Mouse (Mus musculus): ENCODE data around the gene Fignl1. TPM values are rescaled to one million over a fixed set of nuclear protein-coding genes. Genes with fewer than 3 reads are reported as not detected.

Gene Fignl1
- 89.5 and 101 TPM in 2 replicates for polyA plus RNA-seq (2014; fragmentation: Nextera tagmentation; extraction: Ambion mirVana)

- peak within 1 kb of the TSS; percentile 99 for H3K27ac ChIP-seq (ENCODE audit: low read depth, low read length)
- under 1% methylated on average over 53 of the region's 53 CpGs for WGBS
- H3K4me1 ChIP-seq (replicated peaks; ENCODE audit: control insufficient read depth, insufficient read depth, low read length) = peaks cover 6% of the 10 kb centered on the region
- no peaks in the 10 kb centered on the region for H3K9me3 ChIP-seq (ENCODE audit: control insufficient read depth, low read length)
- H3K36me3 ChIP-seq (ENCODE audit: control insufficient read depth, insufficient read depth, low read length) = no peaks in the 10 kb centered on the region
- ATAC-seq (replicated peaks; ENCODE audit: low FRiP score) (peak; percentile 95), DNase-seq (ENCODE audit: low spot score) (peak; percentile 99)
- H3K27me3 ChIP-seq (ENCODE audit: control insufficient read depth, insufficient read depth, low read length) = no peaks in the 10 kb centered on the region
- peak within 1 kb of the TSS; percentile 77 for H3K4me2 ChIP-seq (ENCODE audit: low read depth, low read length, severe bottlenecking)
- H3K4me3 ChIP-seq (ENCODE audit: low read depth, low read length) = peak within 1 kb of the TSS; percentile 64
- H3K9ac ChIP-seq (ENCODE audit: low read length) = peak within 1 kb of the TSS; percentile 93
Measured at GRCm38 (mm10) chr11:11808820-11809403, at the start of gene Fignl1. TSS of gene Fignl1 (minus strand) at chr11:11808962.

GRCm38 (mm10) chr11:11856959-11857358 lies 48.2 kb upstream of the Fignl1 start:
- Histone ChIP-seq H3K9ac (ENCODE audit: low read length) (no peak overlapping the region), H3K27ac (ENCODE audit: low read depth, low read length) (no peak overlapping the region), H3K27me3 (ENCODE audit: control insufficient read depth, insufficient read depth, low read length) (no peaks in the 10 kb centered on the region), H3K9me3 (ENCODE audit: control insufficient read depth, low read length) (peaks cover 4% of the 10 kb centered on the region), H3K4me3 (ENCODE audit: low read depth, low read length) (no peak overlapping the region), H3K4me1 (replicated peaks; ENCODE audit: control insufficient read depth, insufficient read depth, low read length) (peaks cover 13% of the 10 kb centered on the region), H3K4me2 (ENCODE audit: low read depth, low read length, severe bottlenecking) (no peak overlapping the region), H3K36me3 (ENCODE audit: control insufficient read depth, insufficient read depth, low read length) (no peaks in the 10 kb centered on the region)
- no peak for DNase-seq (ENCODE audit: low spot score)
- WGBS = 85% methylated on average over 3 of the region's 3 CpGs
- no peak for ATAC-seq (replicated peaks; ENCODE audit: low FRiP score)

DNA sequence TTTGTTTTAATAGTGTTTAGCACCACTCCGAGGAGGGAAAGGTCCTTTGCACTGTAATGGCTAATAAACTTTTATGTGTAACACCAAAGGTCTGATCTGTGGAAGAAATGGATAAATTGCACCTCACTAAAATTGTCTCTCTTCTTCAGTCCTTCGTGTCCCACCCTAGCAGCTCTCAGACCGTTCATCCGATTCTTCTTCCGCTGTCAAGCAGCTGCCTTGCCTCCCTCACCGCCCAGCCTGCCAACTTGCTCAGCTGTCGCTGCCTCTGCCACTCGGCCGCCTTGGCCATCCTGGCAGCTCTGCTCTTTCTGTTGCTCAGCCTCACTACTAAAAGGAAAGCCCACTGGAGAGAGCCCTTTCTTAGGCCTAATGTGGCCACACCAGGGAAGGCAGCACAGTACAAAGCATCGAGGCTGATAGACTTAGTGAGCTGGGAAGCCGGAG lies 46.9 kb upstream of the Fignl1 start:
- Histone ChIP-seq H3K27me3 (ENCODE audit: control insufficient read depth, insufficient read depth, low read length) (no peaks in the 10 kb centered on the region), H3K4me3 (ENCODE audit: low read depth, low read length) (no peak overlapping the region), H3K27ac (ENCODE audit: low read depth, low read length) (peak overlapping the region; percentile 48; the same call in 1 of the 2 replicates), H3K4me2 (ENCODE audit: low read depth, low read length, severe bottlenecking) (no peak overlapping the region), H3K4me1 (replicated peaks; ENCODE audit: control insufficient read depth, insufficient read depth, low read length) (peaks cover 13% of the 10 kb centered on the region), H3K36me3 (ENCODE audit: control insufficient read depth, insufficient read depth, low read length) (no peaks in the 10 kb centered on the region), H3K9ac (ENCODE audit: low read length) (0 out of 2 replicates have a peak overlapping the region, but pooled peaks have one; percentile 5), H3K9me3 (ENCODE audit: control insufficient read depth, low read length) (peaks cover 4% of the 10 kb centered on the region)
- DNase-seq (ENCODE audit: low spot score) = no peak
- ATAC-seq (replicated peaks; ENCODE audit: low FRiP score) = no peak; the same call in 1 of the 2 replicates
- 39% methylated on average over 11 of the region's 11 CpGs for WGBS

GRCm38 (mm10) chr11:11855061-11855672 lies 46.4 kb upstream of the Fignl1 start:
- H3K27ac ChIP-seq (ENCODE audit: low read depth, low read length) = no peak overlapping the region
- H3K4me3 ChIP-seq (ENCODE audit: low read depth, low read length) = no peak overlapping the region
- peaks cover 4% of the 10 kb centered on the region for H3K9me3 ChIP-seq (ENCODE audit: control insufficient read depth, low read length)
- H3K4me1 ChIP-seq (replicated peaks; ENCODE audit: control insufficient read depth, insufficient read depth, low read length) = peaks cover 13% of the 10 kb centered on the region
- WGBS = 34% methylated on average over 6 of the region's 6 CpGs
- H3K27me3 ChIP-seq (ENCODE audit: control insufficient read depth, insufficient read depth, low read length) = no peaks in the 10 kb centered on the region
- H3K4me2 ChIP-seq (ENCODE audit: low read depth, low read length, severe bottlenecking) = no peak overlapping the region
- H3K36me3 ChIP-seq (ENCODE audit: control insufficient read depth, insufficient read depth, low read length) = no peaks in the 10 kb centered on the region
- DNase-seq (ENCODE audit: low spot score) (no peak), ATAC-seq (replicated peaks; ENCODE audit: low FRiP score) (peak; percentile 64)
- H3K9ac ChIP-seq (ENCODE audit: low read length) = 0 out of 2 replicates have a peak overlapping the region, but pooled peaks have one; percentile 27

DNA sequence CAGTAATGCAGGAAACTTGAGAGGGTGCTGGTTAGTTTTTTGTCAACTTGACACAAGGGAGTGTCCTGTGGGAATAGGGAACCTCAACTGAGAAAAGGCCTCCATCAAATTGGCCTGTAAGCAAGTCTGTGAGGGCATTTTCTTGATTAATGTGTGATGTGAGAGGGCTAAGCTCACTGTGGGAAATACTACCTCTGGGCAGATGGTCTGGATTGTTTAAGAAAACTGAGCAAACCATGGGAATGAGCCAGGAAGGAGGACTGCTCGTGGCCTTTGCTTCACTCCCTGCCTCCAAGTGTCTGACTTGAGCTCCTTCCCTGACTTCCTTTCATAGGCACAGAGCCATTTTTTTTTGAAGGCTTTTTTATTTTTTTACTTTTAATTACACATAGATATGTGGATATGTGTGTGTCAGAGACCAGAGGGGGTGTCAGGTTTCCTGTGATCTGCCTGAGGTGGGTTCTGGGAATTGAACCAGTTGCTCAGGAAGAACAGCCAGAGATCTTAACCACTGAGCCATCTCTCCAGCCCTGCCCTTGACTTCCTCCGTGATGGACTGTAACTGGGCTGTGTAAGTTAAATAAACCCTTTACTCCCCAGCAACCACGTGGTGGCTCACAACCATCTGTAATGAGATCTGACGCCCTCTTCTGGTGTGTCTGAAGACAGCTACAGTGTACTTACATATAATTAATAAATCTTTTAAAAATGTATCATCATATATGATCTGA lies 45.1 kb upstream of the Fignl1 start:
- H3K4me3 ChIP-seq (ENCODE audit: low read depth, low read length) = no peak overlapping the region
- ATAC-seq (replicated peaks; ENCODE audit: low FRiP score) (no peak), DNase-seq (ENCODE audit: low spot score) (no peak)
- peaks cover 13% of the 10 kb centered on the region for H3K4me1 ChIP-seq (replicated peaks; ENCODE audit: control insufficient read depth, insufficient read depth, low read length)
- WGBS = 66% methylated on average over 4 of the region's 4 CpGs
- H3K4me2 ChIP-seq (ENCODE audit: low read depth, low read length, severe bottlenecking) = no peak overlapping the region
- peaks cover 4% of the 10 kb centered on the region for H3K9me3 ChIP-seq (ENCODE audit: control insufficient read depth, low read length)
- no peaks in the 10 kb centered on the region for H3K36me3 ChIP-seq (ENCODE audit: control insufficient read depth, insufficient read depth, low read length)
- no peaks in the 10 kb centered on the region for H3K27me3 ChIP-seq (ENCODE audit: control insufficient read depth, insufficient read depth, low read length)
- no peak overlapping the region for H3K27ac ChIP-seq (ENCODE audit: low read depth, low read length)
- H3K9ac ChIP-seq (ENCODE audit: low read length) = no peak overlapping the region

- peaks cover 13% of the 10 kb centered on the region for H3K4me1 ChIP-seq (replicated peaks; ENCODE audit: control insufficient read depth, insufficient read depth, low read length)
- H3K27ac ChIP-seq (ENCODE audit: low read depth, low read length) = no peak overlapping the region
- WGBS = 83% methylated on average over 6 of the region's 6 CpGs
Measured at GRCm38 (mm10) chr11:11851957-11852505, 43.3 kb upstream of the Fignl1 start.

GRCm38 (mm10) chr11:11850476-11851267 lies 41.9 kb upstream of the Fignl1 start:
- Histone ChIP-seq H3K4me2 (ENCODE audit: low read depth, low read length, severe bottlenecking) (no peak overlapping the region), H3K27ac (ENCODE audit: low read depth, low read length) (no peak overlapping the region), H3K9me3 (ENCODE audit: control insufficient read depth, low read length) (no peaks in the 10 kb centered on the region), H3K4me3 (ENCODE audit: low read depth, low read length) (no peak overlapping the region), H3K9ac (ENCODE audit: low read length) (no peak overlapping the region), H3K27me3 (ENCODE audit: control insufficient read depth, insufficient read depth, low read length) (no peaks in the 10 kb centered on the region), H3K4me1 (replicated peaks; ENCODE audit: control insufficient read depth, insufficient read depth, low read length) (peaks cover 8% of the 10 kb centered on the region), H3K36me3 (ENCODE audit: control insufficient read depth, insufficient read depth, low read length) (no peaks in the 10 kb centered on the region)
- 68% methylated on average over 6 of the region's 6 CpGs for WGBS
- no peak for ATAC-seq (replicated peaks; ENCODE audit: low FRiP score)
- DNase-seq (ENCODE audit: low spot score) = no peak

More at GRCm38 (mm10) chr11:11851957-11852505, 43.3 kb upstream of the Fignl1 start:
- Histone ChIP-seq H3K27me3 (ENCODE audit: control insufficient read depth, insufficient read depth, low read length) (no peaks in the 10 kb centered on the region), H3K9ac (ENCODE audit: low read length) (no peak overlapping the region), H3K4me2 (ENCODE audit: low read depth, low read length, severe bottlenecking) (no peak overlapping the region), H3K36me3 (ENCODE audit: control insufficient read depth, insufficient read depth, low read length) (no peaks in the 10 kb centered on the region), H3K9me3 (ENCODE audit: control insufficient read depth, low read length) (peaks cover 4% of the 10 kb centered on the region), H3K4me3 (ENCODE audit: low read depth, low read length) (no peak overlapping the region)
- ATAC-seq (replicated peaks; ENCODE audit: low FRiP score) = no peak
- DNase-seq (ENCODE audit: low spot score) = no peak
